Mouse (Mus musculus): Measurements from ENCODE around the gene Draxin. TPM values are rescaled to one million over a fixed set of nuclear protein-coding genes. Genes with fewer than 3 reads are reported as not detected.

Draxin gene
- polyA plus RNA-seq, 1 experiment from 2014 or later: 13.1 TPM

- no peak overlapping the region for H3K4me3 ChIP-seq
- H3K27ac ChIP-seq: no peak overlapping the region
- no peak for DNase-seq (ENCODE audit: low spot score)
- 69% methylated on average over 5 of the region's 5 CpGs for WGBS
- peaks cover 6% of the 10 kb centered on the region; the same call in 1 of the 2 replicates for H3K27me3 ChIP-seq (ENCODE audit: insufficient read depth, poor library complexity, severe bottlenecking)
- no peaks in the 10 kb centered on the region for H3K36me3 ChIP-seq
- H3K4me1 ChIP-seq (replicated peaks): peaks cover 23% of the 10 kb centered on the region
- no peaks in the 10 kb centered on the region for H3K9me3 ChIP-seq
These were observed 59.0 kb downstream of the Draxin start for GRCm38 (mm10) chr4:148071508-148071907.

GRCm38 (mm10) chr4:148069602-148070218, 60.8 kb downstream of the Draxin start:
- no peak for DNase-seq (ENCODE audit: low spot score)
- Histone ChIP-seq H3K36me3 (no peaks in the 10 kb centered on the region), H3K4me1 (replicated peaks) (peaks cover 33% of the 10 kb centered on the region), H3K4me3 (no peak overlapping the region), H3K27me3 (ENCODE audit: insufficient read depth, poor library complexity, severe bottlenecking) (no peaks in the 10 kb centered on the region), H3K9me3 (no peaks in the 10 kb centered on the region), H3K27ac (no peak overlapping the region)
- 82% methylated on average over 9 of the region's 9 CpGs for WGBS

- Histone ChIP-seq H3K27me3 (ENCODE audit: insufficient read depth, poor library complexity, severe bottlenecking) (no peaks in the 10 kb centered on the region), H3K4me3 (no peak overlapping the region), H3K36me3 (no peaks in the 10 kb centered on the region), H3K4me1 (replicated peaks) (peaks cover 35% of the 10 kb centered on the region), H3K9me3 (no peaks in the 10 kb centered on the region), H3K27ac (no peak overlapping the region)
- no peak for DNase-seq (ENCODE audit: low spot score)
- 86% methylated on average over 8 of the region's 8 CpGs for WGBS
These were observed 63.2 kb downstream of the Draxin start for GRCm38 (mm10) chr4:148067346-148067745.

- Histone ChIP-seq H3K27me3 (ENCODE audit: insufficient read depth, poor library complexity, severe bottlenecking) (no peaks in the 10 kb centered on the region), H3K27ac (peak overlapping the region; percentile 41), H3K36me3 (no peaks in the 10 kb centered on the region), H3K4me3 (no peak overlapping the region), H3K9me3 (no peaks in the 10 kb centered on the region), H3K4me1 (replicated peaks) (peaks cover 32% of the 10 kb centered on the region)
- no peak for DNase-seq (ENCODE audit: low spot score)
- 42% methylated on average over 9 of the region's 9 CpGs for WGBS
These were observed 64.1 kb downstream of the Draxin start for GRCm38 (mm10) chr4:148066401-148066744.

- H3K36me3 ChIP-seq: no peaks in the 10 kb centered on the region
- H3K27ac ChIP-seq: peak overlapping the region; percentile 41
- DNase-seq (ENCODE audit: low spot score): no peak
- 39% methylated on average over 6 of the region's 6 CpGs for WGBS
- H3K4me1 ChIP-seq (replicated peaks): peaks cover 30% of the 10 kb centered on the region
- H3K9me3 ChIP-seq: no peaks in the 10 kb centered on the region
- H3K27me3 ChIP-seq (ENCODE audit: insufficient read depth, poor library complexity, severe bottlenecking): no peaks in the 10 kb centered on the region
- H3K4me3 ChIP-seq: no peak overlapping the region
These were observed 64.6 kb downstream of the Draxin start for GRCm38 (mm10) chr4:148065702-148066400.

GRCm38 (mm10) chr4:148061086-148061480, 69.4 kb downstream of the Draxin start:
- Histone ChIP-seq H3K4me3 (no peak overlapping the region), H3K27me3 (ENCODE audit: insufficient read depth, poor library complexity, severe bottlenecking) (no peaks in the 10 kb centered on the region), H3K36me3 (peaks cover 31% of the 10 kb centered on the region), H3K9me3 (no peaks in the 10 kb centered on the region), H3K4me1 (replicated peaks) (peaks cover 26% of the 10 kb centered on the region), H3K27ac (no peak overlapping the region)
- 88% methylated on average over 9 of the region's 9 CpGs for WGBS
- no peak for DNase-seq (ENCODE audit: low spot score)

GRCm38 (mm10) chr4:148060120-148061085, 70.1 kb downstream of the Draxin start:
- Histone ChIP-seq H3K4me3 (no peak overlapping the region), H3K4me1 (replicated peaks) (peaks cover 19% of the 10 kb centered on the region), H3K9me3 (no peaks in the 10 kb centered on the region), H3K27ac (no peak overlapping the region), H3K27me3 (ENCODE audit: insufficient read depth, poor library complexity, severe bottlenecking) (no peaks in the 10 kb centered on the region), H3K36me3 (peaks cover 38% of the 10 kb centered on the region)
- WGBS: 57% methylated on average over 13 of the region's 13 CpGs
- DNase-seq (ENCODE audit: low spot score): peak; percentile 50

- WGBS: 91% methylated on average over 6 of the region's 6 CpGs
- Histone ChIP-seq H3K36me3 (peaks cover 52% of the 10 kb centered on the region), H3K9me3 (no peaks in the 10 kb centered on the region), H3K4me3 (no peak overlapping the region), H3K4me1 (replicated peaks) (0 out of 2 replicates have a peak, but pooled peaks cover 10% of the 10 kb centered on the region), H3K27me3 (ENCODE audit: insufficient read depth, poor library complexity, severe bottlenecking) (no peaks in the 10 kb centered on the region), H3K27ac (no peak overlapping the region)
- DNase-seq (ENCODE audit: low spot score): no peak
These were observed 71.5 kb downstream of the Draxin start for GRCm38 (mm10) chr4:148058993-148059392.

GRCm38 (mm10) chr4:148058218-148058819, 72.2 kb downstream of the Draxin start:
- Histone ChIP-seq H3K27ac (no peak overlapping the region), H3K4me3 (no peak overlapping the region), H3K36me3 (peaks cover 59% of the 10 kb centered on the region), H3K27me3 (ENCODE audit: insufficient read depth, poor library complexity, severe bottlenecking) (no peaks in the 10 kb centered on the region), H3K9me3 (no peaks in the 10 kb centered on the region), H3K4me1 (replicated peaks) (0 out of 2 replicates have a peak, but pooled peaks cover 10% of the 10 kb centered on the region)
- 93% methylated on average over 9 of the region's 9 CpGs for WGBS
- no peak for DNase-seq (ENCODE audit: low spot score)

GRCm38 (mm10) chr4:148057661-148058209, 72.8 kb downstream of the Draxin start:
- WGBS: 66% methylated on average over 5 of the region's 5 CpGs
- H3K4me1 ChIP-seq (replicated peaks): 0 out of 2 replicates have a peak, but pooled peaks cover 10% of the 10 kb centered on the region
- no peak overlapping the region for H3K4me3 ChIP-seq

GRCm38 (mm10) chr4:148056801-148057200, 73.7 kb downstream of the Draxin start:
- H3K27ac ChIP-seq: no peak overlapping the region
- H3K27me3 ChIP-seq (ENCODE audit: insufficient read depth, poor library complexity, severe bottlenecking): no peaks in the 10 kb centered on the region
- no peak for DNase-seq (ENCODE audit: low spot score)
- H3K9me3 ChIP-seq: no peaks in the 10 kb centered on the region
- 93% methylated on average over 4 of the region's 4 CpGs for WGBS
- 0 out of 2 replicates have a peak, but pooled peaks cover 10% of the 10 kb centered on the region for H3K4me1 ChIP-seq (replicated peaks)
- H3K4me3 ChIP-seq: no peak overlapping the region
- peaks cover 74% of the 10 kb centered on the region for H3K36me3 ChIP-seq

More at GRCm38 (mm10) chr4:148057661-148058209, 72.8 kb downstream of the Draxin start:
- Histone ChIP-seq H3K36me3 (peaks cover 65% of the 10 kb centered on the region), H3K9me3 (no peaks in the 10 kb centered on the region), H3K27ac (no peak overlapping the region), H3K27me3 (ENCODE audit: insufficient read depth, poor library complexity, severe bottlenecking) (no peaks in the 10 kb centered on the region)
- no peak for DNase-seq (ENCODE audit: low spot score)

- WGBS: 84% methylated on average over 7 of the region's 7 CpGs
- no peak overlapping the region for H3K27ac ChIP-seq
- no peaks in the 10 kb centered on the region for H3K9me3 ChIP-seq
- DNase-seq (ENCODE audit: low spot score): no peak
- H3K4me1 ChIP-seq (replicated peaks): 0 out of 2 replicates have a peak, but pooled peaks cover 10% of the 10 kb centered on the region
- H3K27me3 ChIP-seq (ENCODE audit: insufficient read depth, poor library complexity, severe bottlenecking): no peaks in the 10 kb centered on the region
- H3K36me3 ChIP-seq: peaks cover 80% of the 10 kb centered on the region
- no peak overlapping the region for H3K4me3 ChIP-seq
These were observed 74.3 kb downstream of the Draxin start for GRCm38 (mm10) chr4:148056246-148056645.

Data from hindbrain, embryonic 10.5 days (tissue).